Mouse (Mus musculus): Measurements from ENCODE around the gene Gfy. TPM values are rescaled to one million over a fixed set of nuclear protein-coding genes. Genes with fewer than 3 reads are reported as not detected.

Gene Gfy
- polyA plus RNA-seq, 1 experiment from 2014 or later: not detected

DNA sequence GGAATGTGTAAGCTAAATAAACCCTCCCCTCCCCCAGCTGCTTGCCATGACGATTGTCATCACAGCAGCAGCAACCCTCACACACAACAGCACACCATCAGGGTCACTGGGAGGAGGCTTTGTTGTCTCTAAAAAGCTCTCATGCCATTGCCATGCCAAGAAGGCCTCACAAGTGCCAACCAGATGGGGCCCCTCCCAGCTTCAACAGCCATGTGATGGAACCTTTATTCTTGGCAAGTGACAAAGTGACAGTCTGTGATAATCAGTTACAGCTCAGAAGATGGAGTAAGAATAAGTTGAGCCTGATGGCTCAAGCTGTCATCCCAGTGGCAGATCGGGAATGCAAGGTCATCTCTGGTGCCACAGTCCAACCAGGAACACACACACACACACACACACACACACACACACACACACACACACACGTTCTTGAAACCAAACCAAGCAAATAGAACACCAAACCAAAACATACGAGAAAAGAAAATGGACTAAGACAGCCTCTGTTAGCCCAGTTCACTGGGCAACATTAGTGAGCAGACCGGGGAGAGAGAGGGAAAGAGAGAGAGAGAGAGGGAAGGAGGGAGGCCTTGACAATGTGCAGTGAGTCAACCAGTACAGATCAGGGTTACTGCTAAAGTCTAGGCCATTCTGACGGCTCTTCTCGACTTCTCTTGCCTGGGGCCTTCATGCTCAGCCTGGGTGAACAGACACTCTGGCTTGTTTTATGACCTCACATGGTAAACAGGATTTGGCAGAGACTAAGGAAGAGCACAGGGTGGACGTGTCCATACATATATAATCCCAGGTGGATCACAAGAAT lies 39.3 kb downstream of the Gfy start:
- Histone ChIP-seq H3K9me3 (ENCODE audit: control insufficient read depth, low read length) (no peaks in the 10 kb centered on the region), H3K27me3 (replicated peaks; ENCODE audit: control insufficient read depth, insufficient read depth, low read length) (no peaks in the 10 kb centered on the region), H3K4me1 (ENCODE audit: control insufficient read depth, insufficient read depth, low read depth, low read length) (no peaks in the 10 kb centered on the region), H3K9ac (ENCODE audit: low read depth, low read length) (no peak overlapping the region; the same call in 1 of the 2 replicates), H3K36me3 (ENCODE audit: control insufficient read depth, insufficient read depth, low read length) (no peaks in the 10 kb centered on the region), H3K4me2 (ENCODE audit: low read length) (no peak overlapping the region), H3K27ac (ENCODE audit: low read depth, low read length) (no peak overlapping the region), H3K4me3 (ENCODE audit: low read length) (no peak overlapping the region)
- no peak for ATAC-seq
- 77% methylated on average over 8 of the region's 8 CpGs for WGBS

DNA sequence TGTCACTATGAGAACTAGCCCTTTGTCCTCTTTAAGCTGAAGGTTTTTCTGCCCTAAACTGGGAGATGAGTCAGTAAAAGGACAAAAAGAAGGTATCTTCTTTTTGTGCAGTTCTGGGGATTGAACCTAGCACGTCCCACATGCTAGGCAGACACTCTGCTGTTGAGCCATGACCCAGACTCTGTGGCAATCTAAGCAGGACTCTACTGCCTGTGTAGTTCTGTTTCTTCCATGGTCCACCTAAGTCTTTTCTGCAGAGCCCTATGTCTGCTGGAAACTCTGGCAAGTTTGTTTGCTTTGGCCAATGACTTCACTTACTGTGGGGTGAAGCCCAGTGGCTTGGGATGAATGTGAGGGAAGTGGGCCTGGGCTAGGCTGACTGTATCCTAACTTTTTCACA lies 41.0 kb downstream of the Gfy start:
- Histone ChIP-seq H3K27me3 (replicated peaks; ENCODE audit: control insufficient read depth, insufficient read depth, low read length) (no peaks in the 10 kb centered on the region), H3K9ac (ENCODE audit: low read depth, low read length) (no peak overlapping the region), H3K4me1 (ENCODE audit: control insufficient read depth, insufficient read depth, low read depth, low read length) (no peaks in the 10 kb centered on the region), H3K36me3 (ENCODE audit: control insufficient read depth, insufficient read depth, low read length) (no peaks in the 10 kb centered on the region), H3K4me3 (ENCODE audit: low read length) (no peak overlapping the region), H3K4me2 (ENCODE audit: low read length) (no peak overlapping the region), H3K9me3 (ENCODE audit: control insufficient read depth, low read length) (no peaks in the 10 kb centered on the region), H3K27ac (ENCODE audit: low read depth, low read length) (no peak overlapping the region)
- WGBS: 95% methylated on average over 1 of the region's 1 CpGs
- no peak for ATAC-seq

DNA sequence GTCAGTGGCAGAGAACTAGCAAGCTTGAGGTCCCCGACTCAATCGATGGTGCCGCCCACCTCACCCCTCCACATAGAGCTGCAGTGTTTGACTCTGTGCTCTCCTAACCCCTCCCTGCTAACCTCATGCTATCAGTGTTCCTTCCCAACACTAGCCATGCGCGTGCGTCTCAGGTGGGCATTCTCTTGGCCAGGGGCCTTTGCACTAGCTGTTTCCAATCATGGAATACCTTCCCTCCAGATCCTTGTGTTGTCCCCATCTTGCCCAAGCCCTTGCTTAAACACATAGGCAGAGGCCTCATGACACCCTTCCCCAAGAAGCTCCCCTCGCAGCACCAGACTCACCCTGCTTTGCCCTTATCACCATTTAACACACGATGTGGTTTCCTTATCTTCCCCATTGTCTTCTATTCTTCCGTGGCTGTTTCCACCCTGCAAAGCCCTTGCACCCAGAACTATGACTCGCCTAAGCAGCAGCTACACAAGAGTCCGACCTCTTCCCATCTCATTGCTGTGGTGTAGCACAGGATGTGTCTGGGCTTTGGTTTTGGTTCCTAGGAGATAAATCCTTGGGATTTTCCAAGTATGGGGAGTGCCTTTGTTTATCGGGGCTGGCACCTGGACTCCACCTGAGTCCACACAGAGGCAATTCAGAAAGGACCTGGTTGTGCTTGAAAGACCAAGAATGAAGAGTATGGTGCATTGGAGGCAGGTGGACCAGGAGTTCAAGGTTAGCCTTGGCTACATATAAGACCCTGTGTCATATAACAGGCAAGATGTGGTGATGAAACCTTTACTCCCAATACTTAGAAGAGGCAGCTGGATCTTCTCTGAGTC lies 42.0 kb downstream of the Gfy start:
- Histone ChIP-seq H3K9me3 (ENCODE audit: control insufficient read depth, low read length) (no peaks in the 10 kb centered on the region), H3K9ac (ENCODE audit: low read depth, low read length) (no peak overlapping the region), H3K4me3 (ENCODE audit: low read length) (no peak overlapping the region), H3K27ac (ENCODE audit: low read depth, low read length) (no peak overlapping the region), H3K27me3 (replicated peaks; ENCODE audit: control insufficient read depth, insufficient read depth, low read length) (no peaks in the 10 kb centered on the region), H3K4me2 (ENCODE audit: low read length) (no peak overlapping the region), H3K4me1 (ENCODE audit: control insufficient read depth, insufficient read depth, low read depth, low read length) (no peaks in the 10 kb centered on the region), H3K36me3 (ENCODE audit: control insufficient read depth, insufficient read depth, low read length) (no peaks in the 10 kb centered on the region)
- WGBS: 86% methylated on average over 12 of the region's 12 CpGs
- no peak for ATAC-seq

DNA sequence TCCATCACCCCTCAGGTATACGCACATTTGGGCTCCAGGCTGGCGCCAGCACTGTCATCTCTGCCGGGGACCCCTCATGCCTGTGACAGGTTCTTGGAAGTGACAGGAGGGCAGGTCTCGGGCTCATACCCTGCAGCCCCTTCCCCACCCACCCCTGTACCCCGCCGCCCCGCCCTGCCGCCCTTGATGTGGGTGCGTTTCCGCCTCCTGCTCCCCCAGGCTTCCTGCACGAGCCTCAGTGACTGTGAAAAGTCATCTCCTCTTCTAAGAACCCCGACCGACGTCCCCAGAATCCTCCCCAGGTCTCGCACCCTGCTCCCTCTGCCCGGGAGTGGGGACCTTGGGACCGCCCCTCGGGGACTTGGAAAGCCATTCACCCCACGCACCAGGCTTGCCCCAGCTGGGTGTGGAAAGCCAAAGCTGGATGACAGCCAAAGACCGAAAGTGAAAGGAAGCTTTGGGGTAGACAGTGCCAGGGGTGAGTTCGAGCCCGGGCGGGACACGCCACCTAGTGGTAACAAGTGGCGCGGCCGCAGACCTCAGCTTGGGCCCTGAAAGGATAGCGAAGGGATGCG lies 43.3 kb downstream of the Gfy start, which contains the start of the genes Gm45713 and Flt3l:
Gene Gm45713 (minus strand): TSS at position 239 of the 575 bp plus-strand sequence.
Gene Flt3l (minus strand): TSS at position 440 of the 575 bp plus-strand sequence.
- Histone ChIP-seq H3K27me3 (replicated peaks; ENCODE audit: control insufficient read depth, insufficient read depth, low read length) (no peaks in the 10 kb centered on the region), H3K36me3 (ENCODE audit: control insufficient read depth, insufficient read depth, low read length) (no peaks in the 10 kb centered on the region), H3K27ac (ENCODE audit: low read depth, low read length) (no peak within 1 kb of the TSS), H3K4me3 (ENCODE audit: low read length) (peak within 1 kb of the TSS; percentile 37), H3K9ac (ENCODE audit: low read depth, low read length) (peak within 1 kb of the TSS; percentile 65), H3K4me1 (ENCODE audit: control insufficient read depth, insufficient read depth, low read depth, low read length) (no peaks in the 10 kb centered on the region), H3K4me2 (ENCODE audit: low read length) (peak within 1 kb of the TSS; percentile 63), H3K9me3 (ENCODE audit: control insufficient read depth, low read length) (no peaks in the 10 kb centered on the region)
- ATAC-seq: peak; percentile 78
- WGBS: 3% methylated on average over 28 of the region's 29 CpGs

DNA sequence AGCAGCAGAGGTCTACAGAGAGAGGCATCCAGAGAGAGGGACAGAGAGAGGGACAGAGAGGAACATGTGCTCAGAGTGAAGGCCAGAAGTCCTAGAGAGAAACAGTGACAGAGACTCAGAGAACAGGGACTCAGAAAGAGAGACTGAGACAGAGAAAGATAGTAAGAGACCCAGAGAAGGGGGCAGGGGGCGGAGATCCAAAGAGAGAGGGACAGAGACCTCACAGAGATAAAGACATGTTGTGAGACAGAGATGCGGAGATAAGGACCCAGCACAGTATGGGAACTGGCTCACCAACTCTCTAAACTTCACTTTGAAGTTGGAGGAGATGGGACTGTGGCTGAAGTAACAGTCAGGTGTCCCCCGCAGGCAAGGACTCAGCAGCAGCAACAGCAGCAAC lies 44.0 kb downstream of the Gfy start:
- Histone ChIP-seq H3K4me1 (ENCODE audit: control insufficient read depth, insufficient read depth, low read depth, low read length) (no peaks in the 10 kb centered on the region), H3K4me3 (ENCODE audit: low read length) (no peak overlapping the region; the same call in 1 of the 2 replicates), H3K27ac (ENCODE audit: low read depth, low read length) (no peak overlapping the region), H3K9me3 (ENCODE audit: control insufficient read depth, low read length) (no peaks in the 10 kb centered on the region), H3K36me3 (ENCODE audit: control insufficient read depth, insufficient read depth, low read length) (no peaks in the 10 kb centered on the region), H3K4me2 (ENCODE audit: low read length) (no peak overlapping the region; the same call in none of the 2 replicates), H3K27me3 (replicated peaks; ENCODE audit: control insufficient read depth, insufficient read depth, low read length) (no peaks in the 10 kb centered on the region), H3K9ac (ENCODE audit: low read depth, low read length) (no peak overlapping the region)
- ATAC-seq: no peak
- WGBS: 73% methylated on average over 3 of the region's 3 CpGs

DNA sequence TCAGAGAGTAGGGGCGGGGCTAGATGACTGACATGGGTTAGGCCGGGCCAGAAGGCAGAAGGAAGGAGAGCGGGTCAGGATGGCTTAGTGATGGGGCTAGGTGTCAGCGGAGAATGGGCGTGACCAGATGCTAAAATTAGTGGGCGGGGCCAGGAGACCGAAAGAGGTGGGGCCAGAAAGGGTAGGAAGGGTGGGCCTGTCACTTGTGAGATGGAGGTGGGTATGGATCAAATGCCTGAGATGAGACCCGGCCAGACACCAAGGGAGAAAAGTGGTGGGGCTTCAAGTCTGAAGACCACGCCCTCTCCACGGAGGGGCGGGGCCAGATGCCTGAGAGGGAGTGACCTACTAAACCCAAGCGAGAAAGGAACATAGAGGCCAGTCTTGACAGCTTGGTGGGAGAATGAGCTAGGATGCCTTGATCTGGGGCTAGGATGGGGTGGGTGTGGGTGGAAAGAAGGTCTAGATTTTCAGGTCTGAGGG lies 44.8 kb downstream of the Gfy start:
- WGBS: 14% methylated on average over 12 of the region's 12 CpGs
- Histone ChIP-seq H3K27ac (ENCODE audit: low read depth, low read length) (no peak overlapping the region), H3K4me3 (ENCODE audit: low read length) (no peak overlapping the region), H3K27me3 (replicated peaks; ENCODE audit: control insufficient read depth, insufficient read depth, low read length) (no peaks in the 10 kb centered on the region), H3K4me2 (ENCODE audit: low read length) (no peak overlapping the region), H3K4me1 (ENCODE audit: control insufficient read depth, insufficient read depth, low read depth, low read length) (peaks cover 5% of the 10 kb centered on the region), H3K9me3 (ENCODE audit: control insufficient read depth, low read length) (no peaks in the 10 kb centered on the region), H3K36me3 (ENCODE audit: control insufficient read depth, insufficient read depth, low read length) (no peaks in the 10 kb centered on the region), H3K9ac (ENCODE audit: low read depth, low read length) (no peak overlapping the region)
- no peak for ATAC-seq

DNA sequence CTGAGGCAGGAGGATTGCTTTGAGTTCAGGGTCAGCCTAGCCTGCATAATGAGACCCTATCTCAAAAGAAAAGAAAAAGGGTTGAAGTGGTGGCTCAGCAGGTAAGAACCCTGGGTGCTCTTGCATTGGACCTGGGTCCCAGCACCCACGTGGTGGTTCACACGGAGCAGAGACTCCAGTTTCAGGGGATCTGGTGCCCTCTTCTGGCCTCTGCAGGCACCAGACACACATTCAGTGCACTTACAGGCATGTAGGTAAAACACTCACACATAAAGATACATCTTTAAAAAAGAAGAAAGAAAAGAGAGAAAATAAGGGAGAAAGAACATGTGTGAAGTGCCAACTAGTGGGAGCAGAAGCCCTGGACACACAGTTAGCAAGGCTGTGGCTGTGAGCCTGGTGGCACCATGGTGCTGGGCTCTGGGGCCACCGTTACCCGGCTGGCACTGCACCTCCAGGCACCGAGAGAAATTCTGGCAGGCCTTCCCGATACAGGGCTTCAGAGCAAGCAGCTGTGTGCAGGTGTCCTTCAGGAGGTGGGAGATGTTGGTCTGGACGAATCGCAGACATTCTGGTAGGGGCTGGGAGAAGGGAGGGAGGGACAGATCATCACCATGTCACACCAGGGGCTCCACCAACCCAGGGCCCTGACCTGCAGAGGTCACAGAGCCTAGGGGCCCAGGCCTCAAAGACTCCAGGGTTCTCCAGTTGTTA lies 45.8 kb downstream of the Gfy start:
- Histone ChIP-seq H3K27ac (ENCODE audit: low read depth, low read length) (no peak overlapping the region), H3K36me3 (ENCODE audit: control insufficient read depth, insufficient read depth, low read length) (no peaks in the 10 kb centered on the region), H3K4me3 (ENCODE audit: low read length) (no peak overlapping the region), H3K9me3 (ENCODE audit: control insufficient read depth, low read length) (no peaks in the 10 kb centered on the region), H3K27me3 (replicated peaks; ENCODE audit: control insufficient read depth, insufficient read depth, low read length) (no peaks in the 10 kb centered on the region), H3K4me1 (ENCODE audit: control insufficient read depth, insufficient read depth, low read depth, low read length) (peaks cover 7% of the 10 kb centered on the region), H3K9ac (ENCODE audit: low read depth, low read length) (no peak overlapping the region), H3K4me2 (ENCODE audit: low read length) (no peak overlapping the region)
- WGBS: 80% methylated on average over 8 of the region's 8 CpGs
- ATAC-seq: no peak

DNA sequence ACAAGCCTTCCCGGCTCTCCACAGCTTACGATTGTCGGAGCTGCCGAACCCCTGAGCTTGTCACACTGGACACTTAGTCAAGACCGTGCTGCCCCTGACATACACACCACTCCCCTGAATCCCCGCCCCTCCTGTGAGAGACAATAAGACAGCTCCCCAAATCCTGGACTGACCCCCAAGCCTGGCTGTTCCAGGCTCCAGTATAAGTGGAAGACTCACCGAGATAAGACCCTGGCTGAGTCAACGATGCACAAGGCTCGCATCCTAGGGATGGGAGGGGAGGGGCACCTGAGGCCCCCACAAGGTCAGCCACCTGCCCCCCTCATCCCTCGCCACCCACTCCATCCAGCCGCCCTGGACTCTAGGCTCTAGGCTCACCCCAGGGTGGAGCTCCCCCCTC lies 47.5 kb downstream of the Gfy start:
- H3K4me2 ChIP-seq (ENCODE audit: low read length): no peak overlapping the region
- no peak overlapping the region for H3K27ac ChIP-seq (ENCODE audit: low read depth, low read length)
- H3K36me3 ChIP-seq (ENCODE audit: control insufficient read depth, insufficient read depth, low read length): no peaks in the 10 kb centered on the region; the same call in 1 of the 2 replicates
- ATAC-seq: no peak
- peaks cover 17% of the 10 kb centered on the region for H3K4me1 ChIP-seq (ENCODE audit: control insufficient read depth, insufficient read depth, low read depth, low read length)
- WGBS: 78% methylated on average over 11 of the region's 11 CpGs
- no peaks in the 10 kb centered on the region for H3K27me3 ChIP-seq (replicated peaks; ENCODE audit: control insufficient read depth, insufficient read depth, low read length)
- no peaks in the 10 kb centered on the region for H3K9me3 ChIP-seq (ENCODE audit: control insufficient read depth, low read length)
- H3K4me3 ChIP-seq (ENCODE audit: low read length): no peak overlapping the region
- H3K9ac ChIP-seq (ENCODE audit: low read depth, low read length): no peak overlapping the region

Measured in hindbrain, embryonic 16.5 days (tissue).